In the genomic region with DNA sequence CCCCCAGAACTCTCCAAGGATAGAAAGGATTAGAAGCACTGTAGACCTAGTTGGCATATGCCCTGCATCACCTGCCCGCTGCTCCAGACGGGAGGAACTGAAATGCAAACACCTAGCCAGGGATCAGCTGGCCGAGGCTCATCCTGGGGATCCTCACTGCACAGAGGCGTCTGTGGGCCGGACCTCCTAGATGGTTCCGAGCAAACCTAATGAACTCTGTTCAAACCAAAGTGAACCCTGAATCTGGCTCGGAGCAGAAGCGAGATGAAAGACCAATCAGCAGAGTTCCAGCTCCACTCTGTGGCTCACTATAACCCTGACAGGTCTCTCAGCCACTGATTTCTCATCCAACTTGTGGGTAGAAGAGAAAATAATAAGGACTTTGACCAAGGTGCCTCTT, we compare ENCODE assay signal across 27 mouse cellular contexts. TPM values are rescaled to one million over a fixed set of nuclear protein-coding genes. Genes with fewer than 3 reads are reported as not detected.
DNase-seq lines count a peak whose midpoint lies in the region; ATAC-seq and TF ChIP-seq lines count a peak whose summit lies in the region.
"Had no signal": no experiment of that assay in that cellular context is flagged by ENCODE, and none has a peak within 500 bp of the region (broad histone marks: within the 10 kb centered on the region; RNA-seq: fewer than 3 reads in every experiment).

No protein-coding gene starts in this region.

- H3K36me3 ChIP-seq in forebrain, embryonic 10.5 days (replicated peaks): peaks cover 51% of the 10 kb centered on the region
- 0 out of 2 replicates have a peak, but pooled peaks cover 5% of the 10 kb centered on the region for H3K36me3 ChIP-seq in forebrain, embryonic 12.5 days (replicated peaks)
- no peaks in the 10 kb centered on the region for H3K36me3 ChIP-seq in midbrain, embryonic 12.5 days
- no peaks in the 10 kb centered on the region for H3K36me3 ChIP-seq in midbrain, postnatal 0 days (ENCODE audit: insufficient read depth, low read length)
- H3K36me3 ChIP-seq: embryonic facial prominence, embryonic 13.5 days; hindbrain, embryonic 13.5 days; midbrain, embryonic 13.5 days; neural tube, embryonic 13.5 days; stomach, embryonic 15.5 days had no signal

- ATAC-seq in forebrain, embryonic 12.5 days (ENCODE audit: low FRiP score): no peak
- no peak for ATAC-seq in midbrain, embryonic 12.5 days (ENCODE audit: low FRiP score, low read depth)
- ATAC-seq in midbrain, postnatal 0 days (ENCODE audit: low FRiP score): no peak
- ATAC-seq: activated CD4-positive, CD25-positive, alpha-beta regulatory T cell, adult 4 months; forebrain, embryonic 14.5 days; inflammation-experienced regulatory T-cells, adult 6 months; midbrain, embryonic 13.5 days had no signal

- H3K4me1 ChIP-seq in forebrain, embryonic 10.5 days: peaks cover 100% of the 10 kb centered on the region
- peaks cover 93% of the 10 kb centered on the region for H3K4me1 ChIP-seq in forebrain, embryonic 12.5 days
- H3K4me1 ChIP-seq in midbrain, embryonic 12.5 days: peaks cover 82% of the 10 kb centered on the region
- H3K4me1 ChIP-seq in midbrain, postnatal 0 days (ENCODE audit: insufficient read depth, low read length): peaks cover 12% of the 10 kb centered on the region

- no peaks in the 10 kb centered on the region for H3K9me3 ChIP-seq in forebrain, embryonic 10.5 days
- H3K9me3 ChIP-seq in forebrain, embryonic 12.5 days: no peaks in the 10 kb centered on the region
- no peaks in the 10 kb centered on the region for H3K9me3 ChIP-seq in midbrain, embryonic 12.5 days
- H3K9me3 ChIP-seq in midbrain, postnatal 0 days (ENCODE audit: low read length): no peaks in the 10 kb centered on the region
- H3K9me3 ChIP-seq: embryonic facial prominence, embryonic 13.5 days; hindbrain, embryonic 13.5 days; midbrain, embryonic 13.5 days; neural tube, embryonic 13.5 days; stomach, embryonic 15.5 days had no signal

- no peak for DNase-seq in forebrain, embryonic 10.5 days (ENCODE audit: extremely low spot score, low spot score)
- peak; percentile 78 for DNase-seq in kidney, adult 11 months
- no peak for DNase-seq in kidney, postnatal 10 days
- DNase-seq in midbrain, postnatal 0 days (ENCODE audit: low spot score): no peak
- DNase-seq in adrenal gland, adult 8-10 months: no peak
- DNase-seq: adrenal gland, postnatal 10 days; cerebellum, adult 2 months; cerebellum, postnatal 25 days; gastrocnemius, adult 2 months; heart, postnatal 14 days; lung, adult 18-20 months; lung, postnatal 10 days; thymus, adult 18-20 months; thymus, postnatal 36 days had no signal

- H3K27me3 ChIP-seq in forebrain, embryonic 10.5 days (ENCODE audit: poor library complexity, severe bottlenecking): peaks cover 21% of the 10 kb centered on the region
- H3K27me3 ChIP-seq in forebrain, embryonic 12.5 days: no peaks in the 10 kb centered on the region
- no peaks in the 10 kb centered on the region for H3K27me3 ChIP-seq in midbrain, embryonic 12.5 days
- H3K27me3 ChIP-seq in midbrain, postnatal 0 days (ENCODE audit: insufficient read depth, low read length): no peaks in the 10 kb centered on the region
- H3K27me3 ChIP-seq: embryonic facial prominence, embryonic 13.5 days; hindbrain, embryonic 13.5 days; midbrain, embryonic 13.5 days; neural tube, embryonic 13.5 days; stomach, embryonic 15.5 days had no signal

- peak overlapping the region; percentile 86; the same call in 1 of the 2 replicates for H3K27ac ChIP-seq in forebrain, embryonic 10.5 days
- H3K27ac ChIP-seq in forebrain, embryonic 12.5 days: no peak overlapping the region
- H3K27ac ChIP-seq in midbrain, embryonic 12.5 days (replicated peaks): peak overlapping the region; percentile 93; the same call in 1 of the 2 replicates
- no peak overlapping the region for H3K27ac ChIP-seq in midbrain, postnatal 0 days (ENCODE audit: low read depth, low read length)
- H3K27ac ChIP-seq: embryonic facial prominence, embryonic 13.5 days; gastrocnemius, adult 2 months; hindbrain, embryonic 13.5 days; layer of hippocampus, adult 2 months; midbrain, embryonic 13.5 days; stomach, embryonic 15.5 days had no signal

- no peak overlapping the region for H3K4me3 ChIP-seq in forebrain, embryonic 10.5 days
- H3K4me3 ChIP-seq in forebrain, embryonic 12.5 days (replicated peaks): no peak overlapping the region
- H3K4me3 ChIP-seq in midbrain, embryonic 12.5 days: no peak overlapping the region
- no peak overlapping the region for H3K4me3 ChIP-seq in midbrain, postnatal 0 days (ENCODE audit: low read depth, low read length)
- H3K4me3 ChIP-seq: embryonic facial prominence, embryonic 13.5 days; erythroblast, embryonic 14.5 days; gastrocnemius, adult 2 months; hindbrain, embryonic 13.5 days; layer of hippocampus, adult 2 months; midbrain, embryonic 13.5 days; neural tube, embryonic 13.5 days; stomach, embryonic 15.5 days had no signal

- WGBS in forebrain, embryonic 10.5 days: 91% methylated on average over 8 of the region's 8 CpGs
- 95% methylated on average over 8 of the region's 8 CpGs for WGBS in forebrain, embryonic 12.5 days
- WGBS in midbrain, embryonic 12.5 days: 88% methylated on average over 8 of the region's 8 CpGs
- WGBS in midbrain, postnatal 0 days: 90% methylated on average over 8 of the region's 8 CpGs

- no peak overlapping the region for H3K4me2 ChIP-seq in forebrain, embryonic 12.5 days
- no peak overlapping the region for H3K4me2 ChIP-seq in midbrain, embryonic 12.5 days (replicated peaks)
- no peak overlapping the region for H3K4me2 ChIP-seq in midbrain, postnatal 0 days (ENCODE audit: low read depth, low read length, poor library complexity, severe bottlenecking)
- H3K4me2 ChIP-seq: embryonic facial prominence, embryonic 13.5 days; hindbrain, embryonic 13.5 days; liver, embryonic 11.5 days; midbrain, embryonic 13.5 days; neural tube, embryonic 13.5 days; stomach, embryonic 15.5 days had no signal

- no peak for TF ChIP-seq CTCF in midbrain, postnatal 0 days (IDR thresholded peaks at IDR 0.05)

- H3K9ac ChIP-seq in forebrain, embryonic 12.5 days: no peak overlapping the region
- H3K9ac ChIP-seq in midbrain, embryonic 12.5 days (replicated peaks): no peak overlapping the region
- no peak overlapping the region for H3K9ac ChIP-seq in midbrain, postnatal 0 days (replicated peaks; ENCODE audit: low read length, poor library complexity, severe bottlenecking)
- H3K9ac ChIP-seq: embryonic facial prominence, embryonic 13.5 days; hindbrain, embryonic 13.5 days; midbrain, embryonic 13.5 days; neural tube, embryonic 13.5 days; stomach, embryonic 15.5 days had no signal

RNA-seq across cellular contexts. Expression of a gene that starts 34.6 kb away (rescaled TPM):
- 102 and 109 TPM in 2 replicates for polyA plus RNA-seq in forebrain, embryonic 10.5 days (2016; fragmentation: Nextera tagmentation; extraction: Ambion mirVana)
- 81.1 and 81.2 TPM in 2 replicates for polyA plus RNA-seq in forebrain, embryonic 12.5 days (2016; fragmentation: Nextera tagmentation; extraction: Ambion mirVana)
- 122 and 126 TPM in 2 replicates for polyA plus RNA-seq in midbrain, embryonic 12.5 days (2016; fragmentation: Nextera tagmentation; extraction: Ambion mirVana)
- 37.7 and 38.9 TPM in 2 replicates for total RNA-seq in midbrain, postnatal 0 days (2014; rRNA removed)
- 21.2 and 24.1 TPM in 2 replicates for polyA plus RNA-seq in midbrain, postnatal 0 days (2015; fragmentation: Nextera tagmentation; extraction: Ambion mirVana)
- under 1 TPM; 0.74 to 0.98 (median 0.85) TPM for total RNA-seq in adrenal gland, adult 8-10 months (2022)

Comparison
In these comparisons a context has a peak if more than half of its experiments do, and no peak if none do; other contexts are left out.
1. H3K27ac ChIP-seq: peak in forebrain, embryonic 10.5 days (single experiment) and midbrain, embryonic 12.5 days (single experiment); none in forebrain, embryonic 12.5 days (single experiment) and midbrain, postnatal 0 days (single experiment).